ENCODE assay signal across 12 mouse cellular contexts in genomic region chr1:72578806-72579205, GRCm38 (mm10). TPM values are rescaled to one million over a fixed set of nuclear protein-coding genes. Genes with fewer than 3 reads are reported as not detected.
DNase-seq lines count a peak whose midpoint lies in the region; ATAC-seq lines count a peak whose summit lies in the region.
"Had no signal": no experiment of that assay in that cellular context is flagged by ENCODE, and none has a peak within 500 bp of the region (broad histone marks: within the 10 kb centered on the region; RNA-seq: fewer than 3 reads in every experiment).

No protein-coding gene starts in this region.

- WGBS in neural tube, embryonic 11.5 days = 22% methylated on average over 4 of the region's 4 CpGs
- WGBS in hindbrain, embryonic 13.5 days = 20% methylated on average over 4 of the region's 4 CpGs
- WGBS in neural tube, embryonic 15.5 days = 26% methylated on average over 4 of the region's 4 CpGs

- no peak overlapping the region for H3K4me3 ChIP-seq in neural tube, embryonic 11.5 days (ENCODE audit: low read depth, low read length)
- no peak overlapping the region for H3K4me3 ChIP-seq in hindbrain, embryonic 13.5 days
- no peak overlapping the region for H3K4me3 ChIP-seq in neural tube, embryonic 15.5 days (replicated peaks)
- H3K4me3 ChIP-seq: heart, adult 2 months had no signal

- H3K4me2 ChIP-seq in neural tube, embryonic 11.5 days (ENCODE audit: low read depth) = peak overlapping the region; percentile 0; the same call in 1 of the 2 replicates
- H3K4me2 ChIP-seq in hindbrain, embryonic 13.5 days = peak overlapping the region; percentile 25
- peak overlapping the region; percentile 26; the same call in 1 of the 2 replicates for H3K4me2 ChIP-seq in neural tube, embryonic 15.5 days

- peak; percentile 45 for DNase-seq in neural tube, embryonic 11.5 days (ENCODE audit: low spot score)
- no peak for DNase-seq in neural tube, embryonic 10.5 days (ENCODE audit: extremely low spot score, low spot score)
- DNase-seq in embryo, embryonic 11 days = peak; percentile 65
- DNase-seq in urinary bladder, postnatal 36 days (ENCODE audit: low spot score in 2 of 2) = no peak
- DNase-seq in cerebellum, adult 18-20 months = no peak
- DNase-seq in liver = no peak
- DNase-seq: heart, adult 2 months; kidney, adult 9 months had no signal

- peaks cover 16% of the 10 kb centered on the region; the same call in 1 of the 2 replicates for H3K4me1 ChIP-seq in neural tube, embryonic 11.5 days (ENCODE audit: control insufficient read depth, insufficient read depth, low read length)
- peaks cover 29% of the 10 kb centered on the region for H3K4me1 ChIP-seq in hindbrain, embryonic 13.5 days (replicated peaks)
- H3K4me1 ChIP-seq in neural tube, embryonic 15.5 days = peaks cover 28% of the 10 kb centered on the region

- no peaks in the 10 kb centered on the region for H3K9me3 ChIP-seq in neural tube, embryonic 11.5 days (ENCODE audit: control insufficient read depth, low read length)
- H3K9me3 ChIP-seq in hindbrain, embryonic 13.5 days = no peaks in the 10 kb centered on the region
- no peaks in the 10 kb centered on the region for H3K9me3 ChIP-seq in neural tube, embryonic 15.5 days (replicated peaks)

- ATAC-seq in neural tube, embryonic 11.5 days (ENCODE audit: insufficient read depth, low FRiP score, low TSS enrichment) = no peak
- ATAC-seq in hindbrain, embryonic 13.5 days (ENCODE audit: low FRiP score) = no peak
- ATAC-seq in neural tube, embryonic 15.5 days (ENCODE audit: low FRiP score) = no peak
- ATAC-seq: activated CD4-positive, CD25-positive, alpha-beta regulatory T cell, adult 4 months had no signal

- H3K27ac ChIP-seq in neural tube, embryonic 11.5 days (ENCODE audit: low read depth, low read length) = no peak overlapping the region
- H3K27ac ChIP-seq in hindbrain, embryonic 13.5 days = no peak overlapping the region
- no peak overlapping the region for H3K27ac ChIP-seq in neural tube, embryonic 15.5 days (replicated peaks)
- H3K27ac ChIP-seq: heart, adult 2 months; liver, embryonic 14.5 days had no signal

- no peak overlapping the region for H3K9ac ChIP-seq in neural tube, embryonic 11.5 days (ENCODE audit: low read length)
- 0 out of 2 replicates have a peak overlapping the region, but pooled peaks have one; percentile 29 for H3K9ac ChIP-seq in hindbrain, embryonic 13.5 days
- no peak overlapping the region for H3K9ac ChIP-seq in neural tube, embryonic 15.5 days (replicated peaks)
- H3K9ac ChIP-seq: liver, embryonic 14.5 days had no signal

- no peaks in the 10 kb centered on the region for H3K27me3 ChIP-seq in neural tube, embryonic 11.5 days (ENCODE audit: control insufficient read depth, insufficient read depth, low read length)
- H3K27me3 ChIP-seq in hindbrain, embryonic 13.5 days = peaks cover 9% of the 10 kb centered on the region
- no peaks in the 10 kb centered on the region for H3K27me3 ChIP-seq in neural tube, embryonic 15.5 days (replicated peaks)

- no peaks in the 10 kb centered on the region for H3K36me3 ChIP-seq in neural tube, embryonic 11.5 days (ENCODE audit: control insufficient read depth, insufficient read depth, low read length)
- no peaks in the 10 kb centered on the region for H3K36me3 ChIP-seq in hindbrain, embryonic 13.5 days
- no peaks in the 10 kb centered on the region for H3K36me3 ChIP-seq in neural tube, embryonic 15.5 days

RNA-seq across cellular contexts. Expression of gene Smarcal1, which starts 4.2 kb away (rescaled TPM):
- 33.5 and 34.2 TPM in 2 replicates for polyA plus RNA-seq in neural tube, embryonic 11.5 days (2014; fragmentation: Nextera tagmentation; extraction: Ambion mirVana)
- 24.7 and 25.4 TPM in 2 replicates for polyA plus RNA-seq in hindbrain, embryonic 13.5 days (2015; fragmentation: Nextera tagmentation; extraction: Ambion mirVana)
- 23.9 and 24.5 TPM in 2 replicates for polyA plus RNA-seq in neural tube, embryonic 15.5 days (2015; fragmentation: Nextera tagmentation; extraction: Ambion mirVana)

RNA-seq across cellular contexts. Expression of gene March4, which starts 42.1 kb away (rescaled TPM):
- 3.1 and 3.4 TPM in 2 replicates for polyA plus RNA-seq in neural tube, embryonic 11.5 days (2014; fragmentation: Nextera tagmentation; extraction: Ambion mirVana)
- polyA plus RNA-seq in hindbrain, embryonic 13.5 days (2015; fragmentation: Nextera tagmentation; extraction: Ambion mirVana) = 5.6 and 6.5 TPM in 2 replicates
- polyA plus RNA-seq in neural tube, embryonic 15.5 days (2015; fragmentation: Nextera tagmentation; extraction: Ambion mirVana) = 8.5 and 9.6 TPM in 2 replicates
- polyA plus RNA-seq: activated CD4-positive, CD25-positive, alpha-beta regulatory T cell, adult 4 months; liver, embryonic 14.5 days had no signal

Comparison
In these comparisons a context has a peak if more than half of its experiments do, and no peak if none do; other contexts are left out.
1. DNase-seq: peak in neural tube, embryonic 11.5 days (single experiment) and embryo, embryonic 11 days (single experiment); none in neural tube, embryonic 10.5 days (single experiment), urinary bladder, postnatal 36 days (0 of 2), cerebellum, adult 18-20 months (0 of 2) and liver (single experiment).
2. Peak in every context shown above with its lines, with median percentiles within 50 percentile points of each other: H3K4me2 ChIP-seq.